Mouse (Mus musculus) stomach, embryonic 15.5 days (tissue): ENCODE measurements around the gene Catsper2. TPM values are rescaled to one million over a fixed set of nuclear protein-coding genes. Genes with fewer than 3 reads are reported as not detected.

Experiments
- ATAC-seq: fragments of 200-750 bp; cut with Nextera tagmentation; 2 replicates; pipeline ENCODE4 v1.8.0; 2017; ENCODE audit warnings: low read depth, moderate number of reproducible peaks, moderate TSS enrichment; ENCODE audit not compliant: insufficient read depth, low FRiP score
- H3K27ac ChIP-seq: fragments of 300-500 bp; sonication (generic); 2 replicates; pipeline ENCODE4 v1.5.1; 2015; ENCODE audit warnings: mild to moderate bottlenecking, inconsistent platforms
- H3K27me3 ChIP-seq: fragments of 300-500 bp; sonication (generic); replicated peaks from 2 replicates; pipeline ENCODE4 v1.6.1; 2015; ENCODE audit warnings: inconsistent platforms
- H3K36me3 ChIP-seq: fragments of 300-500 bp; sonication (generic); 2 replicates; pipeline ENCODE4 v1.6.1; 2015; ENCODE audit warnings: inconsistent platforms
- H3K4me1 ChIP-seq: fragments of 300-500 bp; sonication (generic); 2 replicates; pipeline ENCODE4 v1.6.1; 2015; ENCODE audit warnings: inconsistent platforms
- H3K4me2 ChIP-seq: fragments of 300-500 bp; sonication (generic); 2 replicates; pipeline ENCODE4 v1.6.1; 2015; ENCODE audit warnings: mild to moderate bottlenecking, inconsistent platforms
- H3K4me3 ChIP-seq: fragments of 300-500 bp; sonication (generic); replicated peaks from 2 replicates; pipeline ENCODE4 v1.5.1; 2015; ENCODE audit warnings: inconsistent platforms
- H3K9ac ChIP-seq: fragments of 300-500 bp; sonication (generic); 2 replicates; pipeline ENCODE4 v1.6.1; 2015; ENCODE audit warnings: inconsistent platforms
- H3K9me3 ChIP-seq: fragments of 300-500 bp; sonication (generic); 2 replicates; pipeline ENCODE4 v1.6.1; 2016; ENCODE audit warnings: inconsistent platforms
- WGBS: fragments of 180-500 bp; shearing (Covaris S2); methylation state at CpG from one replicate; pipeline ENCODE4 v1.1.7; 2015; 5-methylcytosine and 5-hydroxymethylcytosine counted together
- polyA plus RNA-seq: library from polyadenylated mRNA; unstranded; fragments of >200 nt; fragmentation: Nextera tagmentation; extraction: Ambion mirVana; gene quantifications from 2 replicates; pipeline ENCODE4 v1.2.1, GENCODE M21; 2015

Catsper2 gene
- polyA plus RNA-seq, 1 experiment from 2014 or later = 1.6 TPM

GRCm38 (mm10) chr2:121372266-121372665, 41.3 kb downstream of the Catsper2 start:
- no peaks in the 10 kb centered on the region for H3K36me3 ChIP-seq
- no peak for ATAC-seq
- 77% methylated on average over 3 of the region's 3 CpGs for WGBS
- H3K27me3 ChIP-seq = no peaks in the 10 kb centered on the region
- H3K4me2 ChIP-seq = no peak overlapping the region
- no peaks in the 10 kb centered on the region for H3K4me1 ChIP-seq
- H3K9ac ChIP-seq = no peak overlapping the region
- H3K4me3 ChIP-seq = no peak overlapping the region
- H3K9me3 ChIP-seq = no peaks in the 10 kb centered on the region
- H3K27ac ChIP-seq = no peak overlapping the region

- no peak overlapping the region for H3K27ac ChIP-seq
- ATAC-seq = no peak
- H3K4me3 ChIP-seq = no peak overlapping the region
- H3K9ac ChIP-seq = no peak overlapping the region
- no peaks in the 10 kb centered on the region for H3K36me3 ChIP-seq
- H3K4me1 ChIP-seq = no peaks in the 10 kb centered on the region
- no peak overlapping the region for H3K4me2 ChIP-seq
- no peaks in the 10 kb centered on the region for H3K9me3 ChIP-seq
- no peaks in the 10 kb centered on the region for H3K27me3 ChIP-seq
- WGBS = 80% methylated on average over 5 of the region's 5 CpGs
Observed at GRCm38 (mm10) chr2:121370921-121371320, 42.7 kb downstream of the Catsper2 start.

DNA sequence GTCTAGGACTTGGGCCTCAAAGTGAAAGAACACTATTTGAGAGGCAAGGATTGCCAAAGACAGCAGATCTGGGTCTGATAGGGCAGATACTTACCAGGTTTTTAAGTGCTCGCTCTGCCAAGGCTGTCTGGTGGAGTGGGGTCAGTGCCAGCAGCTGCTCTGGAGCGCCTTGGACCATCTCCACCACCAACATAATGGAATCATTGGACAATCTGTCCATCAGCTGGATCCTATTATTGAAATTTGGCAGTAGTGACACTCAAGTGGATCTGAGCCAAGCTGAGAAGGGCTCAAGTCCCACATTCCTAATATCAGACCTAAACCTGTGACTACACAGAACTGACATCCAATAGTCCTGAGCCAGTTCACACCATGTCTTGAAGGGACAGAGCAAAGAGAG, 44.8 kb downstream of the Catsper2 start:
- H3K27me3 ChIP-seq = no peaks in the 10 kb centered on the region
- H3K4me2 ChIP-seq = no peak overlapping the region
- WGBS = 79% methylated on average over 2 of the region's 2 CpGs
- ATAC-seq = no peak
- no peak overlapping the region for H3K9ac ChIP-seq
- no peak overlapping the region for H3K27ac ChIP-seq
- H3K9me3 ChIP-seq = no peaks in the 10 kb centered on the region
- H3K4me3 ChIP-seq = no peak overlapping the region
- H3K36me3 ChIP-seq = no peaks in the 10 kb centered on the region
- no peaks in the 10 kb centered on the region for H3K4me1 ChIP-seq

GRCm38 (mm10) chr2:121363656-121364055, 49.9 kb downstream of the Catsper2 start:
- H3K36me3 ChIP-seq = no peaks in the 10 kb centered on the region
- no peak for ATAC-seq
- peaks cover 8% of the 10 kb centered on the region; the same call in 1 of the 2 replicates for H3K27me3 ChIP-seq
- H3K4me1 ChIP-seq = 0 out of 2 replicates have a peak, but pooled peaks cover 2% of the 10 kb centered on the region
- no peaks in the 10 kb centered on the region for H3K9me3 ChIP-seq
- H3K27ac ChIP-seq = no peak overlapping the region
- H3K4me3 ChIP-seq = no peak overlapping the region
- H3K9ac ChIP-seq = no peak overlapping the region
- 73% methylated on average over 3 of the region's 3 CpGs for WGBS
- H3K4me2 ChIP-seq = no peak overlapping the region

DNA sequence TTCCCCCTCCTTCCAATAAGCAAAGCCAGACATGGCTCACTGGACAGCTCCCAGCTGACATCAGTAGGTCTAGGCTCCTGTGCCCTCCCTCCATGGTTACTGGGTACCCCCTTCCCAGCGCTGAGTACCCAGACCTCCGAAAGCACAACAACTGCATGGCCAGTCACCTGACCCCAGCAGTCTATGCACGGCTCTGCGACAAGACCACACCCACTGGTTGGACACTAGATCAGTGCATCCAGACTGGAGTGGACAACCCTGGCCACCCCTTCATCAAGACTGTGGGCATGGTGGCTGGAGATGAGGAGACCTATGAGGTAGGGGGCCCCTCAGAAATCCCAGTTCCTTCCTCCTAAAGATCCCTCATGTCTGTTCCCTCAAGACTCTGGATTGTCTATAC, 54.1 kb downstream of the Catsper2 start:
- WGBS = 53% methylated on average over 4 of the region's 4 CpGs
- peaks cover 8% of the 10 kb centered on the region; the same call in 1 of the 2 replicates for H3K27me3 ChIP-seq
- no peak overlapping the region for H3K4me2 ChIP-seq
- no peaks in the 10 kb centered on the region for H3K36me3 ChIP-seq
- H3K4me3 ChIP-seq = no peak overlapping the region
- no peaks in the 10 kb centered on the region for H3K9me3 ChIP-seq
- H3K27ac ChIP-seq = no peak overlapping the region
- no peak for ATAC-seq
- H3K4me1 ChIP-seq = peaks cover 14% of the 10 kb centered on the region; the same call in 1 of the 2 replicates
- no peak overlapping the region for H3K9ac ChIP-seq

DNA sequence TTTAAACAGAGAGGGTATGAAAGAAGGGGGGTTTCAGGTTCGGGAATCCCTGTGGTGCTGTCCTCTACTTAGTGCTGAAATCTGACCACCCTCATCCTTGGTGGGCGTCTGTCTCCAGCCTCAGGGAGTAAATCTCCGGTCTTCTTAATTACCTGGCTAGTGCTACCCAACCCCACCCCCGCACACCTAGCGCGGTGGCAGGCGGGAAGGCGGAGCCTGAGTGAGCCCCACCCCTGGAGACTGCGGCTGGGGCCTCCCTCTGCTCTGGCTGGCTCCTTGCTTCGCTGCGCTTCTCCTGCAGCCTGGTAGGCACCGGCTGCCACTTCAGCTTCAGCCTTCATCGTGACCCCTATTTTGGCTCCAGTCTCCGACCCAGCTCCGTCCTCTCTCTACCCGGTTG, 55.2 kb downstream of the Catsper2 start:
- no peaks in the 10 kb centered on the region for H3K36me3 ChIP-seq
- H3K27me3 ChIP-seq = peaks cover 8% of the 10 kb centered on the region; the same call in 1 of the 2 replicates
- peak overlapping the region; percentile 75 for H3K27ac ChIP-seq
- H3K4me3 ChIP-seq = peak overlapping the region; percentile 34
- peaks cover 20% of the 10 kb centered on the region; the same call in 1 of the 2 replicates for H3K4me1 ChIP-seq
- peak overlapping the region; percentile 54 for H3K4me2 ChIP-seq
- H3K9me3 ChIP-seq = no peaks in the 10 kb centered on the region
- WGBS = 2% methylated on average over 16 of the region's 16 CpGs
- peak; percentile 65; the same call in 1 of the 2 replicates for ATAC-seq
- no peak overlapping the region for H3K9ac ChIP-seq

GRCm38 (mm10) chr2:121357961-121358360, 55.6 kb downstream of the Catsper2 start:
- ATAC-seq = no peak
- peak overlapping the region; percentile 75 for H3K27ac ChIP-seq
- peaks cover 8% of the 10 kb centered on the region; the same call in 1 of the 2 replicates for H3K27me3 ChIP-seq
- peaks cover 20% of the 10 kb centered on the region; the same call in 1 of the 2 replicates for H3K4me1 ChIP-seq
- peak overlapping the region; percentile 54 for H3K4me2 ChIP-seq
- H3K9ac ChIP-seq = no peak overlapping the region
- no peaks in the 10 kb centered on the region for H3K36me3 ChIP-seq
- peak overlapping the region; percentile 34 for H3K4me3 ChIP-seq
- H3K9me3 ChIP-seq = no peaks in the 10 kb centered on the region
- WGBS = 0% methylated on average over 4 of the region's 4 CpGs

DNA sequence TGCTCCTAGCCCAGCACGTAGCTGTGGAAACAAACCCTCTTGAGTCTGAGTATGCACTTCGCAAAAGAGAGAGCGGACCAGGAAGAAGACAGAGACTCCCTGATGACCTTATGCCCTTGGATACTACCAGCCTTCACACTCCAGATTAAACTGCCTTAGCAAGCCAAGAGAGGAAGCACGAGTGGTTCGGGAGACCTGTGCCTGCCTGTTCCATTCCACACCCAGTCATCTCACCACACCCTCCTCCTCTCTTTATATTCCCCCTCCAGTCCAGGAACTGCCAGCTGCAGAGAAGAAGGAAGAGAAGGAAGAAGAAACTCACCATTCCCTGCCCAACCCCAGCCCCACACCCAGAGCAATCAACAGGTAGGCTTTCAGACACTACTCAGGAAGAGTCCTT, 56.1 kb downstream of the Catsper2 start, which contains the start of gene Ckmt1:
Gene Ckmt1, plus strand, starts transcription at position 221 of the 400 bp plus-strand sequence.
- H3K4me3 ChIP-seq = peak within 1 kb of the TSS; percentile 34
- ATAC-seq = no peak
- no peaks in the 10 kb centered on the region for H3K36me3 ChIP-seq
- peaks cover 8% of the 10 kb centered on the region; the same call in 1 of the 2 replicates for H3K27me3 ChIP-seq
- H3K27ac ChIP-seq = peak within 1 kb of the TSS; percentile 75
- H3K9me3 ChIP-seq = no peaks in the 10 kb centered on the region
- H3K4me1 ChIP-seq = peaks cover 20% of the 10 kb centered on the region; the same call in 1 of the 2 replicates
- WGBS = 43% methylated on average over 5 of the region's 5 CpGs
- H3K9ac ChIP-seq = no peak within 1 kb of the TSS
- peak within 1 kb of the TSS; percentile 54 for H3K4me2 ChIP-seq

GRCm38 (mm10) chr2:121354820-121355592, 58.6 kb downstream of the Catsper2 start, which contains the start of gene Ppip5k1:
Gene Ppip5k1, minus strand, starts transcription at chr2:121355396.
- H3K36me3 ChIP-seq = no peaks in the 10 kb centered on the region

DNA sequence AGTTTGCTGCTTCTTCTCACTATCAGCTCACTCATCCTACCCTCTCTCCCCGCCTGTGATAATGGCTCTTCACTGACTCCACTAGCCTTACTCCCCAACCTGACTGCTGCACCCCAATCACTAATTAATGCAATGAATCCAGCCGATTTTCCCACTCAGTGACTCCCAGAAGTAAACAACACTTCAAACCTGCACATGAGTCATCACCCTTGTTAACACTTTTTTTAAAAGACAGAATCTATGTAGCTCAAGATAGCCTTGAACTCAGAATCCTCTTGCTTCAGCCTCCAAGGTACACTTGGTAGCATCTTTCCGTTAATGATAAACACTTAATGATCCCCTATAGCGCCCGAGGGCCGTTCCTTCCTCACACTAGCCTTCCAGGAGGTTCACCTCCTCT, 59.2 kb downstream of the Catsper2 start:
- Histone ChIP-seq H3K27me3 (peaks cover 2% of the 10 kb centered on the region; the same call in 1 of the 2 replicates), H3K4me2 (peak overlapping the region; percentile 91), H3K27ac (peak overlapping the region; percentile 54), H3K9ac (peak overlapping the region; percentile 68), H3K4me3 (peak overlapping the region; percentile 74), H3K4me1 (peaks cover 20% of the 10 kb centered on the region; the same call in 1 of the 2 replicates), H3K36me3 (no peaks in the 10 kb centered on the region), H3K9me3 (no peaks in the 10 kb centered on the region)
- ATAC-seq = no peak
- WGBS = 2% methylated on average over 6 of the region's 6 CpGs

More at GRCm38 (mm10) chr2:121354820-121355592, 58.6 kb downstream of the Catsper2 start, which contains the start of gene Ppip5k1:
- under 1% methylated on average over 57 of the region's 58 CpGs for WGBS
- H3K9me3 ChIP-seq = no peaks in the 10 kb centered on the region
- peak; percentile 94 for ATAC-seq
- peaks cover 4% of the 10 kb centered on the region; the same call in 1 of the 2 replicates for H3K27me3 ChIP-seq
- H3K4me1 ChIP-seq = peaks cover 20% of the 10 kb centered on the region; the same call in 1 of the 2 replicates
- peak within 1 kb of the TSS; percentile 54 for H3K27ac ChIP-seq
- H3K4me3 ChIP-seq = peak within 1 kb of the TSS; percentile 74
- peak within 1 kb of the TSS; percentile 91 for H3K4me2 ChIP-seq
- H3K9ac ChIP-seq = peak within 1 kb of the TSS; percentile 68

- 0 out of 2 replicates have a peak, but pooled peaks cover 5% of the 10 kb centered on the region for H3K36me3 ChIP-seq
- no peaks in the 10 kb centered on the region for H3K9me3 ChIP-seq
- H3K4me3 ChIP-seq = no peak overlapping the region
- peaks cover 13% of the 10 kb centered on the region; the same call in 1 of the 2 replicates for H3K4me1 ChIP-seq
- H3K9ac ChIP-seq = no peak overlapping the region
- no peaks in the 10 kb centered on the region for H3K27me3 ChIP-seq
- 64% methylated on average over 8 of the region's 8 CpGs for WGBS
- no peak overlapping the region for H3K4me2 ChIP-seq
- no peak for ATAC-seq
- no peak overlapping the region for H3K27ac ChIP-seq
Observed at GRCm38 (mm10) chr2:121353156-121353555, 60.4 kb downstream of the Catsper2 start.
